Mouse (Mus musculus): ENCODE measurements at regions not wholly inside any gene's neighbourhood (a gene's known extent, or its start where the extent isn't known, plus 50 kb on each side); places are given as distances from the start of the nearest gene placed in this dataset.
"Not testable (repeated sequence)": the region's sequence is repeated elsewhere in the genome, so short reads cannot be mapped to it uniquely, and the experiment has no call there.

- not testable (repeated sequence) for TF ChIP-seq POLR2A (IDR thresholded peaks at IDR 0.05; ENCODE audit: low read depth, low read length); CTCF (IDR thresholded peaks at IDR 0.05; ENCODE audit: extremely low read depth, insufficient read length, insufficient replicate concordance, low read depth, low read length)
Observed at GRCm38 (mm10) chr12:115709813-115710212, 337.7 kb upstream of the Zfp386 start.
